Mouse (Mus musculus): ENCODE results near the gene Med12l. TPM values are rescaled to one million over a fixed set of nuclear protein-coding genes. Genes with fewer than 3 reads are reported as not detected.

Gene Med12l
- total and polyA plus RNA-seq, 3 experiments: 0.93 to 2.0 (median 1.5) TPM

- in situ Hi-C loops (cut with MboI; ENCODE audit: low pct_ligation_motif_present, low pct_unique_long_range_greater_than_20kb, low sequenced_read_pairs) (no loop called here), dilution Hi-C loops (cut with MboI; ENCODE audit: extremely low pct_ligation_motif_present, extremely low pct_unique_long_range_greater_than_20kb, low sequenced_read_pairs) (no loop called here)
- Histone ChIP-seq H3K27ac (ENCODE audit: insufficient read depth, low read depth) (no peak overlapping the region), H3K9ac (ENCODE audit: insufficient read depth, low read depth) (no peak overlapping the region), H3K4me1 (ENCODE audit: control insufficient read depth in 1 of 2, insufficient read depth in 2 of 2) (peaks cover 8 to 24% of the 10 kb centered on the region in 2 experiments), H3K9me3 (replicated peaks; ENCODE audit: low read length) (no peaks in the 10 kb centered on the region), H3K27me3 (replicated peaks) (no peaks in the 10 kb centered on the region), H3K4me3 (replicated peaks in 1 of 3; ENCODE audit: low read depth in 2 of 3, low read length in 2 of 3, poor library complexity in 1 of 3) (no peak overlapping the region), H3K4me2 (ENCODE audit: insufficient read depth, low read depth, poor library complexity, severe bottlenecking) (no peak overlapping the region), H3K79me2 (replicated peaks; ENCODE audit: control insufficient read depth, extremely low read depth, insufficient read depth, poor library complexity, severe bottlenecking) (no peaks in the 10 kb centered on the region), H3K36me3 (replicated peaks in 1 of 2; ENCODE audit: control insufficient read depth in 1 of 2, insufficient read depth in 1 of 2, low read length in 1 of 2) (peaks cover 0 to 4% of the 10 kb centered on the region in 2 experiments)
- TF ChIP-seq RCOR1 (conservative IDR thresholded peaks at IDR 0.05; ENCODE audit: low read depth, low read length) (no peak), MAX (IDR thresholded peaks at IDR 0.05; ENCODE audit: low read length) (no peak), SMC3 (IDR thresholded peaks at IDR 0.05; ENCODE audit: low read depth, low read length) (no peak)
- no peak for DNase-seq (ENCODE audit: extremely low read depth)
Measured at GRCm38 (mm10) chr3:59131966-59132365, 126.3 kb downstream of the Med12l start.

GRCm38 (mm10) chr3:59133189-59133588 is 127.6 kb downstream of the Med12l start:
- no peak overlapping the region for H3K9ac ChIP-seq (ENCODE audit: insufficient read depth, low read depth)
- in situ Hi-C loops (cut with MboI; ENCODE audit: low pct_ligation_motif_present, low pct_unique_long_range_greater_than_20kb, low sequenced_read_pairs) (no loop called here), dilution Hi-C loops (cut with MboI; ENCODE audit: extremely low pct_ligation_motif_present, extremely low pct_unique_long_range_greater_than_20kb, low sequenced_read_pairs) (no loop called here)
- TF ChIP-seq USF2 (conservative IDR thresholded peaks at IDR 0.05; ENCODE audit: low read depth, low read length) (no peak), CHD1 (IDR thresholded peaks at IDR 0.05; ENCODE audit: low read depth, low read length) (no peak), POLR2A (IDR thresholded peaks at IDR 0.05; ENCODE audit: low read depth, low read length) (no peak), ZC3H11A (IDR thresholded peaks at IDR 0.05; ENCODE audit: low read depth, low read length) (no peak), MAZ (IDR thresholded peaks at IDR 0.05; ENCODE audit: low read depth, low read length) (no peak), NELFE (IDR thresholded peaks at IDR 0.05; ENCODE audit: low read depth, low read length) (no peak), MYC (IDR thresholded peaks at IDR 0.05; ENCODE audit: low read depth, low read length) (no peak), UBTF (IDR thresholded peaks at IDR 0.05; ENCODE audit: low read depth, low read length) (no peak), SMC3 (IDR thresholded peaks at IDR 0.05; ENCODE audit: low read depth, low read length) (no peak), MAFK (IDR thresholded peaks at IDR 0.05; ENCODE audit: insufficient replicate concordance, low read length) (no peak), MAX (IDR thresholded peaks at IDR 0.05; ENCODE audit: low read length) (no peak)
- H3K4me1 ChIP-seq (ENCODE audit: control insufficient read depth in 1 of 2, insufficient read depth in 2 of 2): peaks cover 8 to 24% of the 10 kb centered on the region in 2 experiments
- H3K4me3 ChIP-seq (replicated peaks in 1 of 3; ENCODE audit: low read depth in 2 of 3, low read length in 2 of 3, poor library complexity in 1 of 3): no peak overlapping the region
- no peaks in the 10 kb centered on the region for H3K79me2 ChIP-seq (replicated peaks; ENCODE audit: control insufficient read depth, extremely low read depth, insufficient read depth, poor library complexity, severe bottlenecking)
- no peaks in the 10 kb centered on the region for H3K27me3 ChIP-seq (replicated peaks)
- peaks cover 0 to 4% of the 10 kb centered on the region in 2 experiments for H3K36me3 ChIP-seq (replicated peaks in 1 of 2; ENCODE audit: control insufficient read depth in 1 of 2, insufficient read depth in 1 of 2, low read length in 1 of 2)
- DNase-seq (ENCODE audit: extremely low read depth): no peak
- no peak overlapping the region for H3K27ac ChIP-seq (ENCODE audit: insufficient read depth, low read depth)
- H3K9me3 ChIP-seq (replicated peaks; ENCODE audit: low read length): no peaks in the 10 kb centered on the region
- H3K4me2 ChIP-seq (ENCODE audit: insufficient read depth, low read depth, poor library complexity, severe bottlenecking): no peak overlapping the region

DNA sequence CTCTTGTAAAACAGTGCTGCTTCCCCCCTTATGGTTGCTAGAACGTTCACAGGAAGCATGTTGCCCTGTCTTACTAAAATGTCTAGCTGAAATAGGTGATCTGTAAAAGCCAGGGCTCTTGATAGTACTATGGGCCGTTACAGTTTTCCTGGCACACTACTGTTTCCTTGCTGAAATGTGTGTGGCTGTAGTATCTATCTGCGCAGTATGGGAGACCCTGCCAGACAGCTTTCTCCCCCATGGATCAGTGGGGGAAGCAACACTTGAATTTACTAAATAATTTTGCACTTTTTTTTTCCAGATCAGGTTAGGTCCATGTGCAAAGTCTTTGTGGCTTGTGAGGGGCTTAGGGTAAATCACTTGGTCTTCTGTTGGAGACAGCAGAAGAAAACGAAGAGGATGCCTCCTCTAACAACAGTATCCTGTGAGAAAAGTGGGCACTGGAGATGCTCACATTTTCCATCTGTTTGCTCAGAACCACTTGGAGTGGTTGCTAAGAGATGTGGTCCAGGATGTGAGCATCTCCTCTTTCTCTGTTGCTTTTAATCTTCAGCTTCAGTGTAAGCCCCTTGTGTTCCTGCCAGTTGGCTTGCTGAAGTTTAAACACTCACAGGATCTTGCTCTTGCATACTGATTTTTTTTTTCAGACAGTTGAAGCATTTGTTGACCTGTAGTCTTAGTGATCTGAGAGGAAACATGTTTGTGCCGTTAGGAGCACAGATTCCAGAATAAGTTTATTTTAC is 130.5 kb downstream of the Med12l start:
- Histone ChIP-seq H3K9me3 (replicated peaks; ENCODE audit: low read length) (no peaks in the 10 kb centered on the region), H3K79me2 (replicated peaks; ENCODE audit: control insufficient read depth, extremely low read depth, insufficient read depth, poor library complexity, severe bottlenecking) (no peaks in the 10 kb centered on the region), H3K9ac (ENCODE audit: insufficient read depth, low read depth) (no peak overlapping the region), H3K27me3 (replicated peaks) (no peaks in the 10 kb centered on the region), H3K36me3 (replicated peaks in 1 of 2; ENCODE audit: control insufficient read depth in 1 of 2, insufficient read depth in 1 of 2, low read length in 1 of 2) (peaks cover 0 to 2% of the 10 kb centered on the region in 2 experiments), H3K4me3 (replicated peaks in 1 of 3; ENCODE audit: low read depth in 2 of 3, low read length in 2 of 3, poor library complexity in 1 of 3) (no peak overlapping the region), H3K27ac (ENCODE audit: insufficient read depth, low read depth) (no peak overlapping the region), H3K4me1 (ENCODE audit: control insufficient read depth in 1 of 2, insufficient read depth in 2 of 2) (peaks cover 5 to 15% of the 10 kb centered on the region in 2 experiments; a peak in 3 of 4 replicates), H3K4me2 (ENCODE audit: insufficient read depth, low read depth, poor library complexity, severe bottlenecking) (no peak overlapping the region)
- dilution Hi-C loops (cut with MboI; ENCODE audit: extremely low pct_ligation_motif_present, extremely low pct_unique_long_range_greater_than_20kb, low sequenced_read_pairs): no loop called here
- TF ChIP-seq JUND (conservative IDR thresholded peaks at IDR 0.05; ENCODE audit: low read depth, low read length) (no peak), ELF1 (IDR thresholded peaks at IDR 0.05; ENCODE audit: low read depth, low read length) (no peak)
- in situ Hi-C loops (cut with MboI; ENCODE audit: low pct_ligation_motif_present, low pct_unique_long_range_greater_than_20kb, low sequenced_read_pairs): no loop called here
- DNase-seq (ENCODE audit: extremely low read depth): no peak
